Mouse (Mus musculus) neural tube, embryonic 15.5 days (tissue): ENCODE data around the gene Rpn2. TPM values are rescaled to one million over a fixed set of nuclear protein-coding genes. Genes with fewer than 3 reads are reported as not detected.

Experiments used
- ATAC-seq: fragments of 200-750 bp; cut with Nextera tagmentation; 2 replicates; pipeline ENCODE4 v1.8.0; 2017; ENCODE audit warnings: mild to moderate bottlenecking, moderate TSS enrichment, moderate library complexity; ENCODE audit not compliant: low FRiP score
- H3K27ac ChIP-seq: fragments of 300-500 bp; sonication (generic); replicated peaks from 2 replicates; pipeline ENCODE4 v1.5.1; 2015; ENCODE audit warnings: mild to moderate bottlenecking, inconsistent platforms
- H3K27me3 ChIP-seq: fragments of 300-500 bp; sonication (generic); replicated peaks from 2 replicates; pipeline ENCODE4 v1.6.1; 2015; ENCODE audit warnings: inconsistent platforms
- H3K36me3 ChIP-seq: fragments of 300-500 bp; sonication (generic); 2 replicates; pipeline ENCODE4 v1.6.1; 2015; ENCODE audit warnings: inconsistent platforms
- H3K4me1 ChIP-seq: fragments of 300-500 bp; sonication (generic); 2 replicates; pipeline ENCODE4 v1.6.1; 2015; ENCODE audit warnings: inconsistent platforms
- H3K4me2 ChIP-seq: fragments of 300-500 bp; sonication (generic); 2 replicates; pipeline ENCODE4 v1.6.1; 2015; ENCODE audit warnings: inconsistent platforms, mild to moderate bottlenecking, moderate library complexity
- H3K4me3 ChIP-seq: fragments of 300-500 bp; sonication (generic); replicated peaks from 2 replicates; pipeline ENCODE4 v1.5.1; 2015; ENCODE audit warnings: mild to moderate bottlenecking, inconsistent platforms
- H3K9ac ChIP-seq: fragments of 300-500 bp; sonication (generic); replicated peaks from 2 replicates; pipeline ENCODE4 v1.6.1; 2015; ENCODE audit warnings: mild to moderate bottlenecking, inconsistent platforms
- H3K9me3 ChIP-seq: fragments of 300-500 bp; sonication (generic); replicated peaks from 2 replicates; pipeline ENCODE4 v1.6.1; 2016; ENCODE audit warnings: inconsistent platforms
- WGBS: fragments of 180-500 bp; shearing (Covaris S2); methylation state at CpG from one replicate; pipeline ENCODE4 v1.1.7; 2015; ENCODE audit warnings: mixed read lengths; 5-methylcytosine and 5-hydroxymethylcytosine counted together
- polyA plus RNA-seq: library from polyadenylated mRNA; unstranded; fragments of >200 nt; fragmentation: Nextera tagmentation; extraction: Ambion mirVana; gene quantifications from 2 replicates; pipeline ENCODE4 v1.2.1, GENCODE M21; 2015

The Rpn2 gene
- 225 and 255 TPM in 2 replicates for polyA plus RNA-seq

DNA sequence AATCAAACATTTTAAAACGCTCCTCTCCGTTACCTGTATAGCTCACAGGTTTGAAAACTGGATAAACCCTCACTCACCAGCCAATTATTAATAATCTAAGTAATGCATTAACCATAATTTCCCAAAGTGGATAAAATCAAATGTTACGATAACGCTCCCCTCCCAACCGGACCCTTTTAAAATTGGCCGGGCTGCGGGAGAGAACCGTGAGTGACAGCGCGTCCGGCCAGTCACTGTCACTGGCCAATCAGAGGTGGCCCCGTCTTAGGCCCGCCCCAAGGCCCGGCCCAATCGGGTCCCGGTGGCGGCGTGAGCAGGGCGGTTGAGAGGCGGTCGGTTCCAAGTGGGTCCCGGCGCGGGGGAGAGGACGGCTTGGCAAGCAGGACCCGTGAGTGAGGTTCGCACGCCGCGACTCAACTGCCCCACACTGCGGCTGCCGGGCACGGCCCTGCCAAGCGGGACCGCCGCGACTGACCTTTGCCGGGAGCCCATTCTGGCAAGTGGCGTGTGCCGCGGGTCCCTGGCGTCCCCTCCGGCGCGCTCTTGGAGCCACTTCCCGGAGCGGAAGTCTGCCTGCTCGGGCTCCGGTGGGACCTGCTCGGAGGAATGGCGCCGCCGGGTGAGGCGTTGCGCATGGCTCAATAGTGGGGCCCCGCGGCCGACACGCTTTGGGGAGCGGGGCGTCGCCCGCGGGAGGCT, at the start of gene Rpn2:
Rpn2 (plus strand) TSS at position 301 of the 699 bp plus-strand sequence.
- Histone ChIP-seq H3K9ac (peak within 1 kb of the TSS; percentile 95), H3K4me1 (peaks cover 22% of the 10 kb centered on the region), H3K36me3 (peaks cover 8% of the 10 kb centered on the region), H3K27me3 (no peaks in the 10 kb centered on the region), H3K9me3 (no peaks in the 10 kb centered on the region), H3K4me2 (peak within 1 kb of the TSS; percentile 74), H3K4me3 (peak within 1 kb of the TSS; percentile 99), H3K27ac (peak within 1 kb of the TSS; percentile 98)
- peak; percentile 100 for ATAC-seq
- under 1% methylated on average over 61 of the region's 64 CpGs for WGBS

DNA sequence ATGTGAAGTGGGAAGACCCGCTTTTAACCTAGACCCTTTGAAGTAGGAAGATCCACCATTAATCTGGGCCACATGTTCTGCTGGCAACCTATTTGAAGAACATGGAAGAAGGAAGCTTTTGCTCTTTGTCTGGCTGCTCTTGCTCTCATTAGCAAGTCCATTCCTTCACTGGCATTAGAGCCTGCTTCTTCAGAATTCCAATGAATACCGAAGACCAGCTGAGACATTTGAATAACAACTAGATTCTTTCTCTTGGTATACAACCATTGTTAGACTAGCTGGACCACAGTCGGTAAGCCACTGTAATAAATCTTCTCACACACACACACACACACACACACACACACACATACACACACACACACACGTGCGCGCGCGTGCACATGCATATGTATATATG, 42.9 kb upstream of the Rpn2 start:
- WGBS: 68% methylated on average over 8 of the region's 8 CpGs
- H3K36me3 ChIP-seq: no peaks in the 10 kb centered on the region
- no peaks in the 10 kb centered on the region for H3K4me1 ChIP-seq
- H3K9ac ChIP-seq: no peak overlapping the region
- no peak for ATAC-seq
- no peak overlapping the region for H3K4me3 ChIP-seq
- no peaks in the 10 kb centered on the region for H3K9me3 ChIP-seq
- H3K4me2 ChIP-seq: no peak overlapping the region
- no peak overlapping the region for H3K27ac ChIP-seq
- H3K27me3 ChIP-seq: no peaks in the 10 kb centered on the region

DNA sequence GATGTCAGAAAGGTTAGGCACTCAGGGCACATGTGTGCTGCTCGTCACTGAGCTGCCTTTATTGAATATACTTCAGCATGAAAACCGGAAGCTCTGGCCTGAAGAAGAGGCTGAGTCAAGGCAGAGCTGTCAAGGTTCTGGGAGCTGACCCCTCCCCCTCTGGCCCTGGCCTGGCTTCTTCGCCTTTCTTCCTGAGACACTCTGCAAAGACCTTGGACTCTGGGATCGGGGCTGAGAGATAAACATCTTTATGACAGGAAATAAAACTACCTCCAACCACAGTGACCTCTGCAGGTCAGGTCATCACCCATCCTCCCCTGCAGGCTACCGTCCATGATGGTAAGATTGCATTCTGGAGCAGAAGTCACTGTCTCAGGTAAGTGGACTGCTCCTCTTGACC, 33.8 kb upstream of the Rpn2 start:
- Histone ChIP-seq H3K27ac (no peak overlapping the region), H3K27me3 (no peaks in the 10 kb centered on the region), H3K4me2 (no peak overlapping the region), H3K9me3 (no peaks in the 10 kb centered on the region), H3K36me3 (no peaks in the 10 kb centered on the region), H3K9ac (no peak overlapping the region), H3K4me1 (no peaks in the 10 kb centered on the region), H3K4me3 (no peak overlapping the region)
- no peak for ATAC-seq
- WGBS: 48% methylated on average over 5 of the region's 5 CpGs

DNA sequence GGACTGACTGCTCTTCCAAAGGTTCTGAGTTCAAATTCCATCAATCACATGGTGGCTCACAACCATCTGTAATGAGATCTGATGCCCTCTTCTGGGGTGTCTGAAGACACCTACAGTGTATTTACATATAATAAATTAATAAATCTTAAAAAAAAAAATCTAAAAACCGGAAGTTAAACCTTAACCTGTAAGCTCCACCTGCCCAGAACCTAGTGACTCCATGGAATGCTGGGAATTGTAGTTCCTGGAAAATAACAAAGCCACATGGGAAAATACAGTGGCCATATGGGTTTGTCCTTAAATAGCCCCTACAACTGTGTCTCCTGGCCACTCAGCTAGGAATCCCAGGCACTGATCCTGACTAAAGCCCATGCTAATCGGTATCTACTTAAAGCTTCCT, 33.2 kb upstream of the Rpn2 start:
- no peak for ATAC-seq
- Histone ChIP-seq H3K9me3 (no peaks in the 10 kb centered on the region), H3K4me1 (no peaks in the 10 kb centered on the region), H3K4me3 (no peak overlapping the region), H3K9ac (no peak overlapping the region), H3K27me3 (no peaks in the 10 kb centered on the region), H3K36me3 (no peaks in the 10 kb centered on the region), H3K27ac (no peak overlapping the region), H3K4me2 (no peak overlapping the region)
- WGBS: 81% methylated on average over 2 of the region's 2 CpGs

DNA sequence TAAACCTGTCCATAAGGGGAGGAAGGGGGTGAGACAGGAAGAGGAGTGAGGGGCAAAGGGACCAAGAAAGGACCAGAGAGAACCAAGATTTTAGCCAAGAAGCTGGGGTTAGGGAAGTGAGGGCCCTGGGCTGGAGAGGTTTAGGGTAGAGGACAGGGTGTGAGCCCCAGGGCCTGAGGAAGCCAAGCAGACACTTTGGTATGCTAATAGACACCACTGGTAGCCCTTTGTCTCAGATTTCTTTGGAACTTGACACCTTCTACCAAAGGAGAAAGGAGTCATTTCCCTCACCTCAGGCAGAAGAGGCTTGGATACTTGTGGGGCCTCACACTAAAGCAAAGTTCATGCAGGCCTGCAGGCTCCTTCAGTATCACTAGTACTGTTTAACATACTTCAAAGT, 30.7 kb upstream of the Rpn2 start:
- no peak overlapping the region for H3K9ac ChIP-seq
- ATAC-seq: no peak
- no peaks in the 10 kb centered on the region for H3K9me3 ChIP-seq

DNA sequence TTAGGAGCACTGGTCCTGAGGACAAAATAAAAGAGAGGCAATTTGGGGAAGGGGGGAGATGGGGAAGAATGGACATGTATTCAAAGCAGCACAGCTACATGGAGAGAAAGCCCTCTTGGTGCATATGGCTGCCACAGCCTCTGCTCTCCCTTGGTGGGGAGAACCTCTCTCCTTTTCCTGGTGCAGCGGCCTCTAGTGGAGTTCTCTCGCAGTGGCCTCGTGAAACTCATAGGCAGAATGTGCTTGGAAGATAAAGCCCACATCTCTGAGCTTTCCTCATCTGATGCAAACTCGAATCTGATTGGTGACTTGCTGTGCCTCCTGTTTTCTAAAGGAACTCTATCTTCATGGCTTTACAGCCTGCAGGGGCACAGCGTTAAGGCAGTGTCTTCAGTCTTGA, 19.1 kb upstream of the Rpn2 start:
- no peak overlapping the region for H3K4me3 ChIP-seq
- WGBS: 5% methylated on average over 5 of the region's 5 CpGs

More for the DNA sequence above, 30.7 kb upstream of the Rpn2 start:
- Histone ChIP-seq H3K36me3 (no peaks in the 10 kb centered on the region), H3K4me2 (no peak overlapping the region), H3K27me3 (no peaks in the 10 kb centered on the region), H3K4me1 (no peaks in the 10 kb centered on the region), H3K27ac (no peak overlapping the region), H3K4me3 (no peak overlapping the region)

DNA sequence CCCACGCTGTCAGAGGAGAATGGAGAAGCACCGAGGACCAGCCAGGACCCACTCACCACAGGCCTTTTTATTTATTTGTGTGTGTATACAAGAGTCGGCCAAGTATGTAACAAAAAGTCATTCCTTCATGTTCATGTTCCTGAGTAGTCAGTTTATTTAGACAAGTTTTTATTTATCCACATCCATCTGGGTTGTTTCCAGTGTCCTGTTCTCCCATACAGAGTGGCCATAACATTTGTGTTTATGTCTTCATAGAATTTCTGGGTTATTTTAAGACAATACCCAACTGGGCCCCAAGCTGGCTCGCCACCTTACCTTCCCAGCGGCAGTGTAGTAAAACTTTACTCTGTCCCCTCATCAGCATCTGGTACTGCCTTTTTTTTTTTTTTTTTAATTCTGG, 16.9 kb upstream of the Rpn2 start:
- Histone ChIP-seq H3K27ac (no peak overlapping the region), H3K4me2 (no peak overlapping the region), H3K4me1 (no peaks in the 10 kb centered on the region), H3K9ac (no peak overlapping the region), H3K9me3 (no peaks in the 10 kb centered on the region), H3K27me3 (no peaks in the 10 kb centered on the region), H3K4me3 (no peak overlapping the region), H3K36me3 (no peaks in the 10 kb centered on the region)
- ATAC-seq: no peak
- 86% methylated on average over 5 of the region's 5 CpGs for WGBS

More for the DNA sequence above, 19.1 kb upstream of the Rpn2 start:
- no peak overlapping the region for H3K9ac ChIP-seq
- ATAC-seq: no peak
- H3K4me2 ChIP-seq: no peak overlapping the region
- no peaks in the 10 kb centered on the region for H3K9me3 ChIP-seq
- no peaks in the 10 kb centered on the region for H3K4me1 ChIP-seq
- H3K36me3 ChIP-seq: no peaks in the 10 kb centered on the region
- H3K27ac ChIP-seq: no peak overlapping the region
- no peaks in the 10 kb centered on the region for H3K27me3 ChIP-seq

DNA sequence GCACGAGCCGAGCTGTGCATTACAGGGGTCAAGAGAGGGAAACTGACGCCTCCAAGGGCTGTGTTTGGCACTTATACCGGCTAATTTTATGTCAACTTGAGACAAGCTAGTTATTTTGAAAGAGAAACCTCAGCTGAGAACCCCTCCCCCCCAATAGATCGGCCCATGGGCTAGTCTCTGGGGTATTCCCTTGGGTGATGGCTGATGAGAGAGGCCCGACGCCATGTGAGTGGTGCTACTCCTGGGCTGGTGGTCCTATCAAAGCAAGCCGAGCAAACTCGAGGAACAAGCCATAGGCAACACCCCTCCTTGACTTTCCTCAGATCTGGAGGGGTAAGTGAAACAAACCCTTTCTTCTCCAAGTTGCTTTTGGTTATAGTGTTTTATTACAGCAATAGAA, 16.3 kb upstream of the Rpn2 start:
- Histone ChIP-seq H3K36me3 (no peaks in the 10 kb centered on the region), H3K4me2 (no peak overlapping the region)
- 63% methylated on average over 9 of the region's 9 CpGs for WGBS

DNA sequence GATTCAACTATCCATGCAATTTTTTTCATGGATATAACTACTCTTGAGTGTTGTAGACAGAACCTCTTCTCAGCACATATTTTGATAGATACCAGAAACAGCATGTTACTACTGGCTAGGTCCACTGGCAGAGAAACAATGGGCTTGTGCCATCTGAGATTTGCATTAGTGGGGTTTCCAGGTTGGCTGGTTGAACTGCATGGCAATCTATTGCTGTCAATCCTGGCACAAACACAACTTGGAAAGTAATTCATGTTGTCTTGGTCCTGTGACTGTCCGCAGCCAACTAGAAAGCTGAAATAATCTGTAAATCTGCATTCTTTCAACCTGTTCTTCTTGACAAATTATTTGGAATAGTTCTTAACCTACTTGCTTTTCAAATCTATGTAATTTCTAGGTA, 15.7 kb upstream of the Rpn2 start:
- 93% methylated on average over 1 of the region's 1 CpGs for WGBS
- no peak for ATAC-seq

More for the DNA sequence above, 16.3 kb upstream of the Rpn2 start:
- H3K27ac ChIP-seq: no peak overlapping the region
- no peaks in the 10 kb centered on the region for H3K4me1 ChIP-seq
- no peak overlapping the region for H3K9ac ChIP-seq
- no peaks in the 10 kb centered on the region for H3K9me3 ChIP-seq
- ATAC-seq: no peak
- no peaks in the 10 kb centered on the region for H3K27me3 ChIP-seq
- H3K4me3 ChIP-seq: no peak overlapping the region

DNA sequence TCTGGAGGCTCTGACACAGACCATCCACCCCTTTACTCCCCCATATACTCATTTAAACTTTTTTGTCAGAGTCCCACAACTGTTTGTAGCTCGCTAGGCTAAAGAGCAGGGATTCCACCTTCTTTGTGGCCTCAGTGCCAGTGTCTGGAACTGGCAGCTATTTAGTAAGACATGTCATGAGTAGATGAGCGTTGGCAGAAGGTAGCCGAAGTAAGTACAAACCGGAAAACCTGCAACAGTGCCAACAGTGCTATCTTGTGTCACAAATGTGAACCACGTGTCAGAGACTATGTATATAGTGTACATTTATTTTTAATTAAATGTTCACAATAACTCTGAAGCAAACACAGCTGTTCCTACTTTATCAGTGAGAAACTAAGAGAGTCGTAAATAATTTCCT, 15.0 kb upstream of the Rpn2 start:
- Histone ChIP-seq H3K4me3 (no peak overlapping the region), H3K4me1 (no peaks in the 10 kb centered on the region), H3K9me3 (no peaks in the 10 kb centered on the region), H3K27ac (no peak overlapping the region), H3K27me3 (no peaks in the 10 kb centered on the region), H3K9ac (no peak overlapping the region), H3K4me2 (no peak overlapping the region), H3K36me3 (no peaks in the 10 kb centered on the region)
- no peak for ATAC-seq
- WGBS: 70% methylated on average over 6 of the region's 6 CpGs

More for the DNA sequence above, 15.7 kb upstream of the Rpn2 start:
- Histone ChIP-seq H3K4me3 (no peak overlapping the region), H3K27me3 (no peaks in the 10 kb centered on the region), H3K27ac (no peak overlapping the region), H3K9me3 (no peaks in the 10 kb centered on the region), H3K4me2 (no peak overlapping the region), H3K9ac (no peak overlapping the region), H3K36me3 (no peaks in the 10 kb centered on the region), H3K4me1 (no peaks in the 10 kb centered on the region)

DNA sequence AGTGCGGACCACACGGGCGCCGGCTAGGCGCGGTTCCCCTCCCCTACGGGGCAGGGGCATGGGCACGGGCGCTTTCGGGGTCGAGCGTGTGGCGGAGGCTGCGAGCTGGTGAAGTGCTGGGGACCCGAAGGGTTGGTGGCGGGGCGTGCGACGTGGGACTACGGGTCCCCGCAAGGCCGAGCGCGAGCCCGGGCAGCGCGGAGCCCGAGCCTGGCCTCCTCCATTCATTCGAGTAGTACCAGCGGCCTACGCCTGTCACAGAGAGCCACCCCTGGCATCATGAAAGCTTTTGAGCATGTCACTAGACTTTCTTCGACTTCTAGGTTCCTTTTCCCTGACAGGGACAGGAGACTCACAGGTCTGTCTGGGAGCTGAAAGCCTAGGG, 591 bp downstream of the Rpn2 start, which contains the start of gene Mroh8:
Mroh8 (minus strand) TSS at position 134 of the 385 bp plus-strand sequence.
- H3K4me2 ChIP-seq: peak within 1 kb of the TSS; percentile 74
- H3K4me1 ChIP-seq: peaks cover 22% of the 10 kb centered on the region
- peak within 1 kb of the TSS; percentile 95 for H3K9ac ChIP-seq
- H3K27ac ChIP-seq: peak within 1 kb of the TSS; percentile 98
- H3K4me3 ChIP-seq: peak within 1 kb of the TSS; percentile 99
- peak; percentile 81 for ATAC-seq
- no peaks in the 10 kb centered on the region for H3K9me3 ChIP-seq
- no peaks in the 10 kb centered on the region for H3K27me3 ChIP-seq
- peaks cover 10% of the 10 kb centered on the region for H3K36me3 ChIP-seq
- 0% methylated on average over 32 of the region's 32 CpGs for WGBS

DNA sequence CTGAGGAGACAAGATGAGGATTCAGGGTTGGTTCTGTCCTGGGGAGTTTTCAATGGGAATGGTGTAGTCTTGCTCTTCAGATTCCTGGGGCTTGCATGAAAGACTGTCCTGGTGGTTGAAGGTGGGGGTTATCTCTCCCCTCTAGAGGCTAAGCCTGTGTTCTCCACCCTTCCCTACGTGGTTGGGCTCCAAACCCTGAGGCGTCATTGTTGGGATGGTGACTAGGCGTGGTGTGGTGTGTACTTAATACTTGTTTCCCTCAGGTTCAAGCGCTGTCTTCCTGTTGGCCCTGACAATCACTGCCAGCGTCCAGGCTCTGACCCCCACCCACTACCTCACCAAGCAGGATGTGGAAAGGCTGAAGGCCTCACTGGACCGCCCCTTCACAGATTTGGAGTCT, 4.5 kb downstream of the Rpn2 start:
- WGBS: 89% methylated on average over 6 of the region's 6 CpGs
- Histone ChIP-seq H3K4me1 (peaks cover 18% of the 10 kb centered on the region), H3K4me3 (no peak overlapping the region), H3K4me2 (no peak overlapping the region), H3K27me3 (no peaks in the 10 kb centered on the region), H3K9me3 (no peaks in the 10 kb centered on the region), H3K9ac (no peak overlapping the region), H3K27ac (no peak overlapping the region), H3K36me3 (peaks cover 31% of the 10 kb centered on the region)
- ATAC-seq: no peak
